Mouse (Mus musculus) midbrain, embryonic 11.5 days (tissue): ENCODE data around the gene Arhgef25. TPM values are rescaled to one million over a fixed set of nuclear protein-coding genes. Genes with fewer than 3 reads are reported as not detected.

Experiments
- ATAC-seq: fragments of 200-750 bp; cut with Nextera tagmentation; 2 replicates; pipeline ENCODE4 v1.8.0; 2017; ENCODE audit warnings: moderate TSS enrichment, moderate library complexity; ENCODE audit not compliant: low FRiP score
- DNase-seq: peaks from one replicate; pipeline ENCODE4 v3.0.0; 2015; ENCODE audit warnings: low spot score; ENCODE audit errors: missing footprints
- H3K27ac ChIP-seq: fragments of 300-500 bp; sonication (generic); 2 replicates; pipeline ENCODE4 v1.5.1; 2014; ENCODE audit warnings: low read depth, low read length
- H3K27me3 ChIP-seq: fragments of 300-500 bp; sonication (generic); 2 replicates; pipeline ENCODE4 v1.6.1; 2014; ENCODE audit warnings: mild to moderate bottlenecking, low read length, moderate library complexity, mixed read lengths; ENCODE audit not compliant: control insufficient read depth, insufficient read depth
- H3K36me3 ChIP-seq: fragments of 300-500 bp; sonication (generic); 2 replicates; pipeline ENCODE4 v1.6.1; 2014; ENCODE audit warnings: mild to moderate bottlenecking, low read length, moderate library complexity, mixed read lengths; ENCODE audit not compliant: control insufficient read depth, insufficient read depth
- H3K4me1 ChIP-seq: fragments of 300-500 bp; sonication (generic); 2 replicates; pipeline ENCODE4 v1.6.1; 2014; ENCODE audit warnings: low read length; ENCODE audit not compliant: control insufficient read depth, insufficient read depth
- H3K4me2 ChIP-seq: fragments of 300-500 bp; sonication (generic); 2 replicates; pipeline ENCODE4 v1.6.1; 2014; ENCODE audit warnings: mild to moderate bottlenecking, moderate library complexity
- H3K4me3 ChIP-seq: fragments of 300-500 bp; sonication (generic); 2 replicates; pipeline ENCODE4 v1.5.1; 2014; ENCODE audit warnings: low read depth, low read length
- H3K9ac ChIP-seq: fragments of 300-500 bp; sonication (generic); 2 replicates; pipeline ENCODE4 v1.6.1; 2014; ENCODE audit warnings: low read length
- H3K9me3 ChIP-seq: fragments of 300-500 bp; sonication (generic); 2 replicates; pipeline ENCODE4 v1.6.1; 2016; ENCODE audit warnings: low read length; ENCODE audit not compliant: control insufficient read depth
- WGBS: fragments of 180-500 bp; shearing (Covaris S2); extraction: QIAGEN DNeasy Blood & Tissue Kit; methylation state at CpG from one replicate; pipeline ENCODE4 v1.1.7; 2014; 5-methylcytosine and 5-hydroxymethylcytosine counted together
- polyA plus RNA-seq: library from polyadenylated mRNA; unstranded; fragments of >200 nt; fragmentation: Nextera tagmentation; extraction: Ambion mirVana; gene quantifications from 2 replicates; pipeline ENCODE4 v1.2.1, GENCODE M21; 2014

Gene Arhgef25
- polyA plus RNA-seq, 1 experiment from 2014 or later: 25.8 TPM

- H3K27ac ChIP-seq: no peak overlapping the region
Observed at GRCm38 (mm10) chr10:127191191-127192056, 1.5 kb upstream of the Arhgef25 start.

GRCm38 (mm10) chr10:127190398-127191190, 711 bp upstream of the Arhgef25 start:
- peaks cover 7% of the 10 kb centered on the region; the same call in 1 of the 2 replicates for H3K36me3 ChIP-seq
- ATAC-seq (no peak), DNase-seq (peak; percentile 85)
- H3K27ac ChIP-seq: 0 out of 2 replicates have a peak overlapping the region, but pooled peaks have one; percentile 20
- H3K4me1 ChIP-seq: peaks cover 33% of the 10 kb centered on the region
- peak overlapping the region; percentile 81; the same call in 1 of the 2 replicates for H3K9ac ChIP-seq
- peak overlapping the region; percentile 72; the same call in 1 of the 2 replicates for H3K4me3 ChIP-seq
- 32% methylated on average over 14 of the region's 14 CpGs for WGBS
- no peaks in the 10 kb centered on the region for H3K9me3 ChIP-seq
- no peaks in the 10 kb centered on the region for H3K27me3 ChIP-seq
- peak overlapping the region; percentile 92 for H3K4me2 ChIP-seq

More at GRCm38 (mm10) chr10:127191191-127192056, 1.5 kb upstream of the Arhgef25 start:
- Histone ChIP-seq H3K36me3 (peaks cover 7% of the 10 kb centered on the region; the same call in 1 of the 2 replicates), H3K4me3 (no peak overlapping the region), H3K4me2 (no peak overlapping the region), H3K4me1 (peaks cover 37% of the 10 kb centered on the region), H3K9me3 (no peaks in the 10 kb centered on the region), H3K27me3 (no peaks in the 10 kb centered on the region), H3K9ac (no peak overlapping the region)
- 76% methylated on average over 19 of the region's 19 CpGs for WGBS
- DNase-seq (peak; percentile 84), ATAC-seq (no peak)

GRCm38 (mm10) chr10:127189116-127189650, 700 bp downstream of the Arhgef25 start:
- peaks cover 24% of the 10 kb centered on the region for H3K4me1 ChIP-seq
- peaks cover 7% of the 10 kb centered on the region; the same call in 1 of the 2 replicates for H3K36me3 ChIP-seq

GRCm38 (mm10) chr10:127188465-127189115, 1.3 kb downstream of the Arhgef25 start:
- WGBS: 0% methylated on average over 40 of the region's 46 CpGs
- Histone ChIP-seq H3K4me3 (peak overlapping the region; percentile 72), H3K9me3 (no peaks in the 10 kb centered on the region), H3K36me3 (peaks cover 7% of the 10 kb centered on the region; the same call in 1 of the 2 replicates), H3K9ac (peak overlapping the region; percentile 81), H3K4me2 (peak overlapping the region; percentile 92), H3K4me1 (peaks cover 24% of the 10 kb centered on the region), H3K27me3 (no peaks in the 10 kb centered on the region; the same call in 1 of the 2 replicates), H3K27ac (peak overlapping the region; percentile 50)
- peak; percentile 98 for DNase-seq
- ATAC-seq: peak; percentile 89

More at GRCm38 (mm10) chr10:127189116-127189650, 700 bp downstream of the Arhgef25 start:
- ATAC-seq (peak; percentile 10), DNase-seq (peak; percentile 95)
- Histone ChIP-seq H3K27me3 (no peaks in the 10 kb centered on the region), H3K27ac (peak overlapping the region; percentile 50), H3K9ac (peak overlapping the region; percentile 81), H3K4me2 (peak overlapping the region; percentile 92), H3K9me3 (no peaks in the 10 kb centered on the region), H3K4me3 (peak overlapping the region; percentile 72)
- WGBS: under 1% methylated on average over 26 of the region's 26 CpGs

- Histone ChIP-seq H3K27ac (peak overlapping the region; percentile 50), H3K4me2 (peak overlapping the region; percentile 92), H3K9ac (peak overlapping the region; percentile 81), H3K27me3 (no peaks in the 10 kb centered on the region; the same call in 1 of the 2 replicates), H3K9me3 (no peaks in the 10 kb centered on the region), H3K4me1 (peaks cover 24% of the 10 kb centered on the region), H3K36me3 (peaks cover 7% of the 10 kb centered on the region; the same call in 1 of the 2 replicates), H3K4me3 (peak overlapping the region; percentile 72)
- WGBS: 3% methylated on average over 16 of the region's 21 CpGs
- ATAC-seq: peak; percentile 8; the same call in 1 of the 2 replicates
- peak; percentile 87 for DNase-seq
Observed at GRCm38 (mm10) chr10:127188079-127188453, 1.8 kb downstream of the Arhgef25 start.

GRCm38 (mm10) chr10:127187371-127188078, 2.4 kb downstream of the Arhgef25 start:
- DNase-seq (peak; percentile 88), ATAC-seq (no peak)
- peak overlapping the region; percentile 72 for H3K4me3 ChIP-seq

GRCm38 (mm10) chr10:127186451-127186850, 3.4 kb downstream of the Arhgef25 start:
- H3K9me3 ChIP-seq: no peaks in the 10 kb centered on the region
- H3K4me1 ChIP-seq: peaks cover 24% of the 10 kb centered on the region
- DNase-seq (no peak), ATAC-seq (no peak)
- H3K27me3 ChIP-seq: no peaks in the 10 kb centered on the region; the same call in 1 of the 2 replicates
- peaks cover 7% of the 10 kb centered on the region; the same call in 1 of the 2 replicates for H3K36me3 ChIP-seq
- WGBS: 82% methylated on average over 1 of the region's 1 CpGs
- no peak overlapping the region; the same call in 1 of the 2 replicates for H3K4me2 ChIP-seq
- no peak overlapping the region for H3K9ac ChIP-seq
- H3K4me3 ChIP-seq: no peak overlapping the region
- H3K27ac ChIP-seq: no peak overlapping the region

More at GRCm38 (mm10) chr10:127187371-127188078, 2.4 kb downstream of the Arhgef25 start:
- Histone ChIP-seq H3K4me2 (peak overlapping the region; percentile 92), H3K4me1 (peaks cover 24% of the 10 kb centered on the region), H3K36me3 (peaks cover 7% of the 10 kb centered on the region; the same call in 1 of the 2 replicates), H3K27me3 (no peaks in the 10 kb centered on the region; the same call in 1 of the 2 replicates), H3K9ac (peak overlapping the region; percentile 81), H3K27ac (no peak overlapping the region), H3K9me3 (no peaks in the 10 kb centered on the region)
- WGBS: 55% methylated on average over 10 of the region's 10 CpGs
